Mouse (Mus musculus): ENCODE results near the gene Acad12.
"Not testable (repeated sequence)": the region's sequence is repeated elsewhere in the genome, so short reads cannot be mapped to it uniquely, and the experiment has no call there.

Gene Acad12

GRCm38 (mm10) chr5:121612036-121612435, 6.7 kb downstream of the Acad12 start:
- no peak for DNase-seq (ENCODE audit: low spot score in 2 of 2)

GRCm38 (mm10) chr5:121609556-121610135, 9.1 kb downstream of the Acad12 start:
- DNase-seq (ENCODE audit: low spot score in 2 of 2) = not testable (repeated sequence)

- peak; percentile 37 to 68 for DNase-seq (ENCODE audit: low spot score in 2 of 2)
Measured at GRCm38 (mm10) chr5:121606151-121606550, 12.6 kb downstream of the Acad12 start.

- not testable (repeated sequence) for DNase-seq (ENCODE audit: low spot score in 2 of 2)
Measured at GRCm38 (mm10) chr5:121603815-121604214, 14.9 kb downstream of the Acad12 start.

- DNase-seq (ENCODE audit: low spot score in 2 of 2) = peak; percentile 56 to 85
Measured at GRCm38 (mm10) chr5:121601547-121602299, 17.0 kb downstream of the Acad12 start.

GRCm38 (mm10) chr5:121598871-121599610, 19.7 kb downstream of the Acad12 start:
- no peak for DNase-seq (ENCODE audit: low spot score in 2 of 2)

- DNase-seq (ENCODE audit: low spot score in 2 of 2) = no peak
Measured at GRCm38 (mm10) chr5:121597991-121598537, 20.7 kb downstream of the Acad12 start.

GRCm38 (mm10) chr5:121597332-121597731, 21.4 kb downstream of the Acad12 start:
- no peak for DNase-seq (ENCODE audit: low spot score in 2 of 2)

GRCm38 (mm10) chr5:121596226-121596625, 22.5 kb downstream of the Acad12 start:
- DNase-seq (ENCODE audit: low spot score in 2 of 2) = no peak

GRCm38 (mm10) chr5:121595758-121596157, 23.0 kb downstream of the Acad12 start:
- no peak for DNase-seq (ENCODE audit: low spot score in 2 of 2)

- no peak for DNase-seq (ENCODE audit: low spot score in 2 of 2)
Measured at GRCm38 (mm10) chr5:121594714-121595313, 23.9 kb downstream of the Acad12 start.

- peak; percentile 57 to 66 for DNase-seq (ENCODE audit: low spot score in 2 of 2)
Measured at GRCm38 (mm10) chr5:121593451-121594401, 25.0 kb downstream of the Acad12 start, which contains the start of gene Aldh2. TSS of gene Aldh2 (minus strand) at chr5:121593824.

- DNase-seq (ENCODE audit: low spot score in 2 of 2) = no peak
Measured at GRCm38 (mm10) chr5:121592816-121593407, 25.8 kb downstream of the Acad12 start.

- DNase-seq (ENCODE audit: low spot score in 2 of 2) = no peak
Measured at GRCm38 (mm10) chr5:121592064-121592815, 26.5 kb downstream of the Acad12 start.

GRCm38 (mm10) chr5:121591417-121592063, 27.2 kb downstream of the Acad12 start:
- no peak for DNase-seq (ENCODE audit: low spot score in 2 of 2)

GRCm38 (mm10) chr5:121589928-121590327, 28.8 kb downstream of the Acad12 start:
- no peak for DNase-seq (ENCODE audit: low spot score in 2 of 2)

GRCm38 (mm10) chr5:121586400-121587039, 32.2 kb downstream of the Acad12 start:
- DNase-seq (ENCODE audit: low spot score in 2 of 2) = peak; percentile 20 to 43

GRCm38 (mm10) chr5:121585699-121586098, 33.0 kb downstream of the Acad12 start:
- DNase-seq (ENCODE audit: low spot score in 2 of 2) = no peak

Measured in frontal cortex, postnatal 14 days (tissue).